Mouse (Mus musculus) ovary, postnatal 14 days (tissue): Measurements from ENCODE around the gene Cntnap4.
"Not testable (repeated sequence)": the region's sequence is repeated elsewhere in the genome, so short reads cannot be mapped to it uniquely, and the experiment has no call there.

Experiments
- DNase-seq: peaks from one replicate; pipeline ENCODE4 v3.0.0; 2022; ENCODE audit warnings: low spot score

The Cntnap4 gene

GRCm38 (mm10) chr8:112730583-112731432 is 161.0 kb downstream of the Cntnap4 start:
- DNase-seq, result no peak

DNA sequence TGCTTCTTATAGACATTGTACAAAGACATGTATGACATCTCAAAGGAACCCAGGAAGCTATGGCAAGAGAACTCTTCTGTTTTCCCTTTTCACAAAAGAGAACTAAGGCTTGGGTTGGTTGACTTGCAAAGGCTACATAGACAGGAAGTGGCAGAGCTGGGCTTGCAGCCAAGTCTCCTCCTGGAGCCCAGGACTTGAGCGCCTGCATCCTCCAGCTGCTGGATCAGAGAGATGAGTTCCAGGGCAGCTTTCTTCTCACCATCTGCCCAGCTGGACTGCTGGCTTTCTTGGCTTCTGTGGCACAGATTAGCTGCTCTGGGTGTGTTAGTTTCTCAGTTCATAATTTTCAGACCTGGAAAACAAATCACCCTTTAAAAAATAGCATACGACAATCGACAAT is 165.7 kb downstream of the Cntnap4 start:
- DNase-seq, result no peak

- no peak for DNase-seq
These were observed 173.5 kb downstream of the Cntnap4 start for GRCm38 (mm10) chr8:112743331-112743730.

DNA sequence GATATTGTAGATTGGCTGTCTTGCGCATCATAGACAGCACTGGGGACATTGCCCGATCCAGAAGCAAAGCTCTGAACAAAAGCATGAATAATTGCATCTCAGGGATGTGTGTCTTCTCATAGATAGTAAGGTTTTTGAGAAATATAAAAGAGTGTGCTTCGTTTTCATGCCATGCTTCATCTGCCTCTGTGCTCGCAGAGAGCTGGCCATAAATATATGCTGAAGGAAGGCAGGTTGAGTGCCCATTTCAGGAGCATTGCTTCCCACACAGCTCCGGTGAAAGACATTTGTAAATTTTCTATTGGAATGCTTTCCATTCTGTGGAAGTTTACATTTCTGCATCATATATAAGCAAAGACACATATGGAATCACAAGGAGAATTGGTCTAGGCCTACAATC is 177.5 kb downstream of the Cntnap4 start:
- no peak for DNase-seq

DNA sequence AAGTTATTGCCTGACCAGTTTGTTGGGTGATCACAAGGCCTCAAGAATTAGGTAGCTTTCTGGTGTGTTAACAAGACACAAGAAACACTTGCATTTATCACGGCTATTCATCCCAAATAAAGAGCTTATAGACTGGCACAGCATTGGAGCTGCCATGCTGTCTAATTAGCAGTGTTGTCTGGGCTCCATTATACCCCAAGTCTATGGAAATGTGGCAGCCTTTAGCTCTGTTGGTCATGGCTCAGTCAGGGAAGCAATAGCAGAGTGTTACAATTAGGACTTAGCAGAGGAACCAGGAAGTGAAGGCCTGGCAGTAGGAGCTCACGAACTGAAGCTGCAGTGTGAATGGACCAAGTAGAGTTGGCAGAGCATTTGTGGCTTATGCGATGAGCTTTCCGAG is 185.3 kb downstream of the Cntnap4 start:
- no peak for DNase-seq

- no peak for DNase-seq
These were observed 233.2 kb downstream of the Cntnap4 start for GRCm38 (mm10) chr8:112803058-112803457.

DNA sequence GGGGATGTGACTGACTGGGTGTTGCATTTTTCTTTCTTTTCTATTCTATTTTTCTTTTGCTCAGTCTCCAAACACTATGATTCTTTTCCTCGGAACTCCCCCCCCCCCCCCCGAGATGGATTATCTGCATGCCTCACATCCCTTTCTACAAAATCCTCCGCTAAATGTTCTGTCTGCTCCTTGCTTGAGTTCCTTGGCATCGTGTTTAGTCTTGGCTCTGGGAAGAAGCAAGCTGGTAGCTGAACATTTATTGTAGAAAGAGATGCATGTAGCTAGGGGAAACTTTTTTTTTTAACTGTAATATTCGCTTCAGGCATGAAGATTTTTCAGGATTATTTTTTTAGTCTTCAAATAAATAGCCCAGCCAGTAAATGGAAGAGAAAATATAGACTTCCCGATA is 239.5 kb downstream of the Cntnap4 start:
- DNase-seq, result no peak

- no peak for DNase-seq
These were observed 271.2 kb downstream of the Cntnap4 start for GRCm38 (mm10) chr8:112841057-112841456.

- not testable (repeated sequence) for DNase-seq
These were observed 279.7 kb downstream of the Cntnap4 start for GRCm38 (mm10) chr8:112849541-112849940.

- DNase-seq, result peak; percentile 2
These were observed 336.7 kb downstream of the Cntnap4 start for GRCm38 (mm10) chr8:112906458-112907112.

GRCm38 (mm10) chr8:112909527-112909926 is 339.7 kb downstream of the Cntnap4 start:
- no peak for DNase-seq

GRCm38 (mm10) chr8:112911422-112911821 is 341.6 kb downstream of the Cntnap4 start:
- DNase-seq, result no peak

DNA sequence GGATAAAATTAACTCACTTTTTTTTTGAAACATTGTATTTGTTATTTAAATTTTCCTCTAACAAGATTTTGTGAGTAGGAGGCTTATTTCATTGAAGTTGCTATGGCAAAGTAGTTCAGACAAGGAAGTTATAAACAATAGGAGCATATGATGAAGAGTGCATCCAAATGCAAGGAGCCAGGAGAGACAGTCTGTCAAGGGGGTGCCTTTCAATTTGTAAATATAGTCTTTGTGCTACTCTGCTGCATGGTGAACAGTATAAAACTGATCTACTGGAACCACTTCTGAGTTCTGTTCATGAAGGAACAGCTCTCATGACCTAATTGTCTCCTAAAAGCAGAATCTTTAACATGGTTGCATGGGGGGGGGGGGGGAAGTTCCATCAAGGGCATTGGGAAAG is 352.3 kb downstream of the Cntnap4 start:
- DNase-seq, result no peak

DNA sequence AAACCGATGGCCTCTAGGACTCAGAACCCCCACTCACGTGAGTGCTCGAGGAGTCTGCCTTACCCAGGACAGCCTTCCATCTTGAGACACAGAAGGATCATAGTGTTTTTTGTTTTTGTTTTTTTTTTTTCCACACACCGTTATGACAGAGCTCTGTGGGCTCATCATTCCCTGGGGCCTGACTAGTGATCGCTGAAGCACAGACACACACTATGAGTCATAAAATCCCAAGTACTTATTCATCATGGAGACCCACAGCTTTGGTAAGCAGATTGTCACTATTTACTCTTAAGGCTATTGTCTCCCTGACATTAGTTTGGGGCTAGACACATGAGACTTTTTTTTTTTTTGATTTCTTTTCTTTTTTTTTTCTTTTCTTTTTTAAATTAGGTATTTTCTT is 352.9 kb downstream of the Cntnap4 start:
- DNase-seq, result no peak
